Mouse (Mus musculus) thymus, adult 18-20 months (tissue): Measurements from ENCODE around the gene Ak2.
A peak's percentile ranks its signal among the peaks of the same experiment; 100 is the strongest.

Experiments used
- DNase-seq, 2 experiments: peaks; one replicate each; pipeline ENCODE4 v3.0.0; 2022; ENCODE audit warnings: mixed read lengths in 2 of 2

Ak2 gene

GRCm38 (mm10) chr4:128976577-128976976 lies 15.2 kb upstream of the Ak2 start:
- no peak for DNase-seq

- no peak for DNase-seq
Measured at GRCm38 (mm10) chr4:128977217-128977616, 14.5 kb upstream of the Ak2 start.

- no peak for DNase-seq
Measured at GRCm38 (mm10) chr4:128978634-128979033, 13.1 kb upstream of the Ak2 start.

DNA sequence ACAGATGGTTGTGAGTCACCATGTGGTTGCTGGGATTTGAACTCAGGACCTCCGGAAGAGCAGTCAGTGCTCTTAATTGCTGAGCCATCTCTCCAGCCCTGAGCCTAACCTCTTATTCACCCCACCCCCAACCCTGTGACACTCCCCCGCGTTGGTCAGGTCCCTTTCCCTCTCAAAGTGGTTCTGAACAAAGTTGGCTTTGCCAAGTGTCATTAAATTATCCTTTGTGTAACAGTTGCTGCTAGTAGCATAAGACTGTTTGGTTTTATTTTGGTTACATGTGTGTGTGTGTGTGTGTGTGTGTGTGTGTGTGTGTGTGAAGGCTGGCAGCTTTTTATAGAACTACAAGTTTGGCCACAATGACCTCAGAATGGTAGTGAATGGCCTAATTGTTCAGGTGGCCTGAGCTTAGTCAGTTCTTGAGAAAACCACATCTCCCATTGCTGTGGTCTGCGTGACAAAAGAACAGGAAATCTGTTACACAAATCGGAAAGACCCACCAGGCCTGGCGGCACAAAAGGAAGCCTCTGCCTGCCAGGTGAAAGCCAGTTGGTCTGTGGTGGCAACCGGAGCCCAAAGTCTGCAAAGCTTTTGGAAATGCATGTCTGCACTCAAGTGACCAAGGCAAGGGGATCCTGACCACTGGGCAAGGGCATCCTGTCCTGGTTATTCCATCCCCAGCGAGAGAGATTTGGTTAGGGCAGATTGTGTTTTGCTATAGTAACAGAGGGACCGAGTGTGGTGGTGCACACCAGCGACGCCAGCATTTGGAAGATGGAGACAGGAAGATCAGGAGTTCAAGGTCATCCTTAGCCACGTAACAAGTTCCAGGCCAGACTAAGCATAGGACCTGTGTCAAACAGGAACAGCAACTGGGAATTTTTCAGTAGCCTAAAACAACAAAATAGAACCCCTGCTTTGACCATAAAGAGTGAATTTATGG lies 10.6 kb upstream of the Ak2 start:
- DNase-seq: peak; percentile 15 to 33

- no peak for DNase-seq
Measured at GRCm38 (mm10) chr4:128981833-128982180, 10.0 kb upstream of the Ak2 start.

DNA sequence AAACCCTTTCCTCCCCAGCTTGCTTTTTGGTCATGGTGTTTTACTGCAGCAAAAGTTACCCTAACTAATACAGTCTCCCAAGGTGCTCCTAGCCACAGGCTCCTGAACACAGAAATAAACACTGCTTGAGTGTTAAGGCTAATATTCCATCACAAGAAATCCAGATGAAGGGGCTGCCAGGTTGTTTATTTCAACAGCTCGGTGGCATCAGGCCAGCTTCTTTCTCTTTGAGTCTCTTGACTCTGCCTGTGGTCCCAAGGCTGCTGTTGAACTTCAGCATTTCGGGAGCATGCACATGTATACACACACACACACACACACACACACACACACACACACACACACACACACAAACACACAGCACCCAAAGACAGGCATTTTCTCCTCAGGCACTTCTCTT lies 8.6 kb upstream of the Ak2 start:
- DNase-seq: no peak

DNA sequence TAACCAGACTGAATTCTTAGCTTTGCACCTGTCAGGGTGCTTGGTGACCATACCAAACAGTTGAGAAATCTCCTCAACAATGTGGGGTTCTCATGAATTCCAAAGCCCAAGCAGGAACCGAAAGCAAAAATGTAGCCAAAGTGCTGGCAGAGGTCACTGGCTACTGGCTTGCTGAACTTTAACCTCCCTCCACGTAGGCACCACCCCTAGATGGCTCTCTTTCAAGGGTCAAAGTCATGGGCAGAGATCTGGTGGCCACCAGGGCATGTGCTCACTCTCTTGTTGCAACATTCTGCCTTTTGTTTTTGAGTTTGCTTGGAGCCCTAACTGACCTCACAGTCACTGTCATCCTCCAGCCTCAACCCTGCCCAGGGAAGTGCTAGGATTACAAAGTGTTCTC lies 8.1 kb upstream of the Ak2 start:
- DNase-seq: no peak

DNA sequence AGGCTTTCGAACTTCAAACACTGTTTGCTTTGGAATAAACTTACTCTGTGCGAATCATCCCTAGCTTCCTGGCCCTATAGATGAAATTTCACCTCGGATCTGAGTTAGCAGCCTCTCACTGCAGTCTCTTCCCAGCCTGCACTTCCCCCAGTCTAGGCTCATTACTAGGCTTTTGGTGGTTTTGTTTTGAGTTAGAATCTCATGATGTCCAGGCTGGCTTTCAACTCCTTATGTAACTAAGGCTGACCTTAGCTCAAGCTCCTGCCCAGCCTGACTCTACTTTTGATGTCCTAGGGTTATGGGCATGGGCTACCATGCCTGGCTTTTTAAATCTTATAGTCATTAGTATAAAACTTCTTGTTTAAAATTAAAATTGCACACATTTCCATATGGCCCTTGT lies 7.2 kb upstream of the Ak2 start:
- no peak for DNase-seq

DNA sequence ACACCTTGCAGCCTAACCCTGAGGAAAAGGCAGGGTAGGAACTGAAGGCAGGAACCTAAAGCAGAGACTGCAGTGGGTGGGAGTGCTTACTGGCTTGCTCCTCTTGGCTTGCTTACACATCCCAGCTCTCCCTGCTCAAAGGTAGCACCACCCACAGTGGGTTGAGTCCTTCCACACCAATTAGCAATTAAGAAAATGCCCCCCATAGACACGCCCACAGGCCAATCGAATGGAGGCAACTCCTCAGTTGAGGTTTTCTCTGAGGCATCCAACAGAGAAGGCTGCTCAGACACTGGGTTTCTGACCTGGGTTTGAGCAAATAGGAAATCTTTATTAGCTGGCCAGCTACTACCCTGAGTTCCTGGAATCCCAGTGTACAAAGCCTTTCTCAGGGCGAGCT lies 2.8 kb upstream of the Ak2 start:
- no peak for DNase-seq

DNA sequence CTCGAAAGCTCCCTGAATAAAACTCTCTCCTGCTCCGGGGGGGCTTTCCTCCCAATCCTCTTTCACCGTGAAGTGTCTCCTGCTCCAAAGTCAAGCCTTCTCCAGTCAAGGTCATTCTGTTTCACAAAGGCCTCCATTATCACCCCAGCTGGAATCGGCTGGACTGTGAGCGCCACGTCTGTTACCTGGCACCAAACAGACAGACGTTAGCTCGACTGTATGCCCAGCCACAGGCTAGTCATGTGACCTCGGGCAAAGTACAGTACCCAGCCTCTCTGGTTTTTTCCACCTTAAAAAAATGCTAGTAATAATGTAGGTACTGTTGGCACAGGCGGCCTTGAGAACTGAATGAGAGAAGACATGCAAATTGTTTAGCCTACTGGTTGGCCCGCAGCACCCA lies 2.1 kb upstream of the Ak2 start:
- no peak for DNase-seq

DNA sequence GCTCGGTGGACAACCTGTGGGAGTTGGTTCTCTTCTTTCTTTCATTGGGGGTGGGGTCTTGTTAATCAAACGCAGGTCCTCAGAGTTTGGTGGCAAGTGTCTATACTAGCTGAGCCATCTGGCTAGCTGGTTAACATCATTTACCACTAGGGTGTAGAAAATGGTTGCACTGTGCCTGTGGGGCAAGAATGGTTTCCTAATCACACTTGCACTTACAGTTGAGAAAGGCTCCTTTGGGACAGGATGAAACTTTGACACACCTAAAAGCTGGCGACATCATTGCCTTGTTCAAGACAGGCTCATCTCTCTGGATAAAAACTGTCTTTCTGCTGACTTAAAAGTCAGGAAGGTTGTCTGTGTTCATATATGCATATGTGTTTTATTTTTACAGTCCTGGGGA lies 418 bp downstream of the Ak2 start:
- DNase-seq: no peak

- peak; percentile 81 to 90 for DNase-seq
Measured at GRCm38 (mm10) chr4:128993025-128993662, 1.4 kb downstream of the Ak2 start.

DNA sequence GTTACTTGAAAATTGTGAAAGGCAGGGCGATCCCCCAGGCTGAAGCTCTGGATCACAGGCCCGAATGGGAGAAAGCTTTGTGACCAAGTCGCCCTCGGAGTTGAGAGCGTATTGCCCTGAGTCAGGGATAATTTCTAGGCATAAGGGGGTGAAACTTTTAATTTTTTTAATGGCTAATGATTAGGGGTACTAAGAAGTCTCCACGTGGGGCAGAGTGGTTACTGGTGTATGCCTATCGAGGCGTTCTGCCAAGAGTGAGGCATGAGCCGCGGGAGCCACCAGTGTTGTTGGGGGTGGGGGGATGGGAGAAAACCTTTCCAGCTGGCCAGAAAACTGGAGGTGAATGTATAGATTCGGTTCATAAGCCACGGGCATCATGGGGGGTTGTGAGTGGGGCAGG lies 1.9 kb downstream of the Ak2 start:
- no peak for DNase-seq

DNA sequence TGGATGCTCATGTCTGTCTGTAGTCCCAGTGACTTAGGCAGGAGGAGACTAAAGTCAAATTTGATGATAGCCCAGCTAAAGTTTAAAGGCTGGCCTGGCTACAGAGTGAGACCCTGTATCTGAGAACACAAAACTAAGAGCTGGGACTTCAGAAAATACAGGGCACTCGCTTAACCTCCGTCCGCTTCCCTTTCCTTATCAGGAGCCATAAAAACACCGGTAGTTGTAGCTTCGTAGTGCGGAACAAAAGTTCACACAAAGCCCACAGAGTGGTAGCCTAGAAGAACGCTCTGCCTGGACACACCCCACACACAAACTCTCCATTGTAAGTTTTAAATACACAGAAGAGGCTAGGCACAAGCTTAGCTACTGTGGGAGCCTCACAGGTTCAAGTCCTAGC lies 3.5 kb downstream of the Ak2 start:
- DNase-seq: no peak

DNA sequence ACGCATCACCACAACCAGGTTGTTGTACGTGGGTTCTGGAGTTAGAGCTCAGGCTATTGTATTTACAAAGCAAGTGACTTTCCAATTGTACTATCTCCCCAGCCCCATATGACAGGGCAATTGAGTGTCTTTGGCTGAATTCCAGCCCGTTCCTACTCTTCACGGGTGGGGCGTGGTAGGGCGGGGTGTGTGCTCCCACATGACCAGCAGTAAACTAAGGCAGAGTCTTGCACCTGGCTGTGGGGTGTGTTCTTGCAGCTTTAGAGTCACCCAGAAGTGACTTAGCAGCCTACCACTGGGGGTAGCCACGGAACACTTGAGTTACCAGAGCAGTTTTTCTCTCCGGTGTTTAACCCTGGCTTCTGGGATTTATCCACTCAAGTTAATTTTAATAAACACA lies 5.5 kb downstream of the Ak2 start:
- no peak for DNase-seq

DNA sequence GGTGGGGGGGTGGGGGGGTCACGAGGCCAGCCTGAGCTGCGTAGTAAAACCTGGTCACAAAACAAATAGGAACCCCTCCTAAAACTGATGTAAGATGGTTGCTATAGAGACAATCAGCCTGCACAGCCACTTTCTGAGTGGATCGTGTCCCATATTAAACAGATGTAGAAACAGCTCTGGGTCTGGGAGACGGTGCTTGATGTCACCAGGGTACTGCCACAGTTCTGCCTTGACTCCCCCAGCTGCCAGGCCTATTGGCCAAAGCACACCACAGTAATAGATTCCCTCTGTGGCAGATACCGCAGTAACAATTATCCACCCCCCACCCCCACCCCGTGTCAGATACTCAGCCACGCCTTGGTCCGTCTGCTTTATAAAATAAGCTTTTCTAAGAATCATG lies 6.6 kb downstream of the Ak2 start:
- no peak for DNase-seq

DNA sequence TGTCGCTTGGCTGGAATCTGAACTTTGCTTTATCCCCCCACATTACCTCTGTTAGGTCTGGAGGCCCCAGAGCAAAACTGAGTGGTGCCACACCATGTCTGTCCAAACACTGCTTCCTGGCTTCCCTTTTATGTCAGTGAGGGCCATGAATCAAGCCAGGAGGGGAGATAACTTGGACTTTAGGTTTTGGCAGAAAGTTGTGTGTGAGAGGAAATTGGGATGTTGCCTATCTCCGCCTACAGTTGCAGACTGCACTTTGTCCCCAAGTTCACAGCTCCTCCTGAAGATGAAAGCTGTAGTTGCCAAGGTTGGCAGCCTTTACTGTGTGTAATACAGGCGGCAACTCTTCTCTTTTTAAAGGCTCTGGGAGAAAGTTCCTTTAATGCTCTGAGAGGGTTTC lies 9.0 kb downstream of the Ak2 start:
- no peak for DNase-seq

DNA sequence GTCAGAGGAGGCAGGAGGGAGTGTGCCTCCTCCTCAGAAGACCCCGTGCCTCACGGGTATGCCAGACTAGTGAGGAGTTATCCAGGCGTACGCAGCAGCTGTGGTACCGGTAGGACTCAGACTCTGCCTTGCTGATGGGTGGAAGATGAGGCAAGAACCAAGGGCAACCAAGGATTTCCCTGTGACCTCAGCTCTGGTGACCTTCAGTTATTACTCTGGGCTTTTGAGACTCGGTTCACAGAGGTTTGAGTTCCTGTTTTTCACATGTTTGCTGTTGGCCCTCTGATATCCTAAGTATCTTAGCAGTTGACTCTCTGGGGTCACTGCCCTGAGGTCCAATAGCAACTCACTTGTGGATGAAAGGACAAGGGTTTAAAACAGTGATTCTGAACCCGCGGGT lies 12.0 kb downstream of the Ak2 start:
- no peak for DNase-seq

- DNase-seq: no peak
Measured at GRCm38 (mm10) chr4:129008006-129008519, 16.3 kb downstream of the Ak2 start.

DNA sequence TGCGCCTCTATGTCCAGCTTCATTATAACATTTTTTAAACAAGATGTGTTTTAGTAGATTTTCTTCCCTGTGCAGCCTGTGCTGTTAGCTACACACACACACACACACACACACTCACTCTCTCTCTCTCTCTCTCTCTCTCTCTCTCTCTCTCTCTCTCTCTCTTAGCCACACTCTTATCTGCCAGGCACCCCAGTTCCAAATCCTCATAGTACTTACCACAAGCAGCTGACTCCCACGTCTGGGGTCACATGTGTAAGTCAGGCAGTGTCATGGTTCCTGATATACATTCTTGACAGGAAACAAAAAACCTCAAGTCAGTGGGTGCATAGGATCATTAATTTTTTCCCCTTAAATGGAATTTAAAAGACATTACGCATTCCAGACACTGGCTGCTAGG lies 16.9 kb downstream of the Ak2 start:
- no peak for DNase-seq

- DNase-seq: no peak
Measured at GRCm38 (mm10) chr4:129009521-129009920, 17.8 kb downstream of the Ak2 start.

DNA sequence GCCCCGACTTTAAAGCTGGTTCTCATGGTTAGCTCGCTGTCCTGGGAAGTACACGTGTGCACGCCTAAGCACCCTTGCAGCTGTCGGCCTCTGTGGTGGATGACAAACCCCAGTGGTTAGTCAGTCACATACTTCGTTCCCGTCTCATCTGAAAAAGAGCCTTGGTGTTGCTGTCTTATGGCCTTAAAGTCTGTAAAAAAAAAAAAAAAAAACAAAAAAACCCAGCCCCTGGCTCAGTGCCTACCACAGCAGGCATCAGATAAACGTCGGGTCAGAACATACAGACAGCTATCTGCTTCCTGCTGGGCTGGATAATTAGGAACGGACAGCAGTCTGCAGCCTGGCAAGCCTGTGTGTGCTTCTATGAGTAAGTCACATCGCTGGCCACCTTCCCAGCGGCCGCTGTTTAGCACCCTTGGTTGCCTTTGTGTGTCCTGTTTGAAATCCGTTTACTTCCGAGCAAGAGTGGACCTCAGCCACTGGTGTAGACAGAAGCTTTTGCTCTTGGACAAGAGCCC lies 19.9 kb downstream of the Ak2 start:
- no peak for DNase-seq

DNA sequence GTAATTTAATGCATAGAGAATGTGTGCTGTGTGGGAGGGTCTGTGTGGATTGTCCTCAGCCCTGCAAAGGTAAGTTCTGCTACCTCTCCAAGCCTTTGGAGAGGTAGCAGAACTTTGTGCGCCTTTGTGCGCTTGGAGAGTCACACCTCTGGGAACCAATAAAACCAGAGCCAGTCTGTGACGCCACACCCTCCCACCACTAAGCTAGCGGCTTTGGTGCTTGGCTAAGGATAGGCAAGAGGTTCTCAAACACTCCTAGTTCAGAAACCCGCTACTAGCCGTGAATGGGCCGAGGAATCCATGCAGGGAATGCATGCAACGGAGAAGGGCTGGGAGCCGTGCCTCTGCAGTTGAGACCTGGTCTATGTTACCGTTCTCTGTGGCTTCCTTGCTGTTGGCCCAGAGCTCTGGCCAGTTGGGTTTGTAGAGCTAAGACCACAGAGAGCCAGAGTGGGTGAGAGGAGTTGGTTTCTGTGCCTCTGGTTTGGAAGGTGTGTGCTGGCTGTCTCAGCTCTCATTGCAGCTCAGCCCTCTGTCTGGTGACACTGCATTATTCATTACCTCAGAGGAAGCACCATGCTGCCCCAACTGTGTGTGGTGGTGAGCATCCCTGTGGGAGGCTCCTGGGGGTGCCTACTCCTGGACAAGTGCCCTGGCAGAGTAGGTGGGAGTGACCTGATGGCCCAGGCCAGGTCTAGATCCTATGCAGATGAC lies 21.6 kb downstream of the Ak2 start:
- DNase-seq: no peak
